Mouse (Mus musculus) lung, postnatal 4 days (tissue): Measurements from ENCODE around the gene Slc25a33.
"Not testable (repeated sequence)": the region's sequence is repeated elsewhere in the genome, so short reads cannot be mapped to it uniquely, and the experiment has no call there.

Experiments used
- DNase-seq, 2 experiments: peaks; one replicate each; pipeline ENCODE4 v3.0.0; 2021

Gene Slc25a33

DNA sequence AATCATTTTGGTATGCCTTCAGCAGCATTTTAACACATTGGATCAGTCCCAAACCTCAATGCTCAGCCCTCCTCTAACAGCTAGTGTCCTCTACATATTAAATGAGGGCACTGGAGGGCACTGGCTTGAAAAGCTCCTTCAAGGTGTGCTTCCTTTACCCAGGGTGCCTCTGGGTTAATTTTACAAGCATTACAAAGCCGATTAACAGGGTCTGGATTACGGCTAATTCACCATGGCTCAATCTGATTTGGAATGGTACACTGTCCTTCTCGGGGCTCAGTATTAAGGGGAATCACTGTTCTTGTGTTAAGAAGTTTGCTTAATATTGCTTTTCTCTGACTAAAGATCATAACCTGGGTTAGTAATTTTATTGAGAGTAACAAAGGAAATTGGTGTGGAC is 21.2 kb downstream of the Slc25a33 start:
- no peak for DNase-seq

GRCm38 (mm10) chr4:149752124-149752799 is 21.8 kb downstream of the Slc25a33 start:
- peak in 1 of 2 experiments; percentile 72 for DNase-seq

DNA sequence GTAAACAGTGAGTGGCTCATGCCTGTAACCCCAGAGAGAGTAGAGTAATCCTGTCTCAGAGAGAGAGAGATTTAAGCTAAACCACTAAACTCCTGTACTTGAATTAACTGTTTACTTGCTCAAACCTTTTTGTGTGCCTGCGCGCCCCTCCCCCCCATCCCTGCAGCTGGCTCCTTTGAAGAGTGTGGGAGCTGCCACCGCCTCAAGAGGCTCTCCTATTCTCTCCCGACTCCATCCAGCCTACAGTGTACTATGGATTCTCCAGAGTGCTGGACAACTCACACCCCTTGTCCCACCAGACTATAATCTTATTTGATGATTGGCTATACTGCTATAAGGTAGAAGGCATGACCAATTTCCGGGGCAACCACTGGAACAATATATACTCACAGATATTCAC is 23.4 kb downstream of the Slc25a33 start:
- DNase-seq: no peak

DNA sequence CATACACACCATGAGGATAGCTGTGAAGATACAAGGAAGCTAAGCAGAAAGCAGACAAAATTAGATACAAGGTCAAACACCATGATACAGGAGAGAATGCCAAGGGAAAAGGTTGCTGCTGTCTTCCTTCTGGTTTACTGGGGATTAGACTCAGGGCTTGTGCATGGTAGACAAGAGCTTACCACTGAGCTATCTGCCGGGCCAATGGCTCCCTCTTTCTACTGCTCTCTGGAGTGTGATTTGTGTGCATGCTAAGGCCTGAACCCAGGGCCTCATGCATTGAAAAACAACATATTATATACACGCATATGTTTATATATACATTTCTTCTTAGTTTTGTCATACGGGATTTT is 24.4 kb downstream of the Slc25a33 start:
- DNase-seq: not testable (repeated sequence)

GRCm38 (mm10) chr4:149749003-149749662 is 24.9 kb downstream of the Slc25a33 start:
- no peak for DNase-seq

DNA sequence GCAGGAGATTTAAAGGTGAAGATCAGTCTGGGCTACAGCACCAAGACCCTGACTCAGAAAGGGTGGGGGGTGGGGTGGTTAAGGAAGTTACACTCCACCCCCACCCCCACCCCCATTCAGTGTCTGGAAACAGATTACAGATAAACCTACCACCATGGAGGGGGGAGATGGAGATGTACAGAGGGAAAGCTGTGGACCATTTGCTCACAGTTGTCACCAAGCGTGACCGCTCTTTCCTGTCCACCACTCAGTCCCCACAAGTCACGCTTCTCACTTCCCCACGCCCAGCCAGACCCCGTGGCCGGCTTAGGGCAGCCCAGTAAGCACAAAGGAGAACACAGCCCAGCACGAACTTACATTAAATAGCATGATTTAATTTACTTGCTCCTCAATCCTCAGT is 30.0 kb downstream of the Slc25a33 start:
- DNase-seq: no peak

DNA sequence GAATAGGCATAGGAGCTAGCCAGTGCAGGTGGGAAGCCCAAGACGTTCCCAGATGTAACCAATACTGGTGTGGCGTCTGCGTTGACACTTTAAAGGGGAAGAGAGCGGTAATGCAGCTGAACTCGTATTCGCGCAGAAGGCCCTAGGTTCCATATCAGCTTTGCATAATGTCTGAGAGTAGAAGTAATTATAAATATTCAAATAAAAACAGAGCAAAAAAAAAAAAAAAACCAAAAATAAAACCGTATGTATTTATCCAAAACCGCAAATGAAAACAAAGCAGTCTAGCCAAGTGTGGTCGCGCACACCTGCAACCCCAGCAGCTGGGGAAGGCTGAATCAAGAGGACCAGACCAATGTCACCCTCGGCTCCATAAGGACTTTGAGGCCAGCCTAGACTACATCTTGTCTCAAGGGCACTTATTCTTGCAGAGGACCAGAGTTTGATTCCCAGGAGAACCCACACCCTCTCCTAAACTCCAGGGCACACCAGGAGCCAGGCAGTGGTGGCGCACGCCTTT is 32.0 kb downstream of the Slc25a33 start:
- no peak for DNase-seq

- DNase-seq: no peak
Measured at GRCm38 (mm10) chr4:149740301-149740700, 33.8 kb downstream of the Slc25a33 start.

DNA sequence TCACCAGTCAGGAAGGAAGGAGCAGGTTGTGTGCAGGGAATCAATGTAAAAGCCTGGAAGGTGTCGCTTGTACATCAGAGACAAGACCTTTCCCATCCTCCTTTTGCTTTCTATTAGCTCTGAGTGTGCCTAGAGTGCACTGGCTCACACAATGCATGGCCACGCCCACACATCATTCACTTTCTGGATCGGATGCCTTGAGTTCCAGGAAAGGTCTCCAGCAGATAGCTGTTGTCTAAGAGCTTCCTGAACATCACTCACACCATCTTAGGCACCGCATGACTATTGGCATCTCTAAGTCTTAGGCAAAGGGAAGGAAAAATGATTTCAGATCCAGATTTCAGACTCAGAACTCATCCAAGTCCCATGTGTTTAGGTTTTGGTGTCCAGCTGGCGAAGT is 34.6 kb downstream of the Slc25a33 start:
- no peak for DNase-seq

- DNase-seq: peak; percentile 95
Measured at GRCm38 (mm10) chr4:149737383-149738324, 36.4 kb downstream of the Slc25a33 start, which contains the start of gene Tmem201. Tmem201 (minus strand) TSS chr4:149738044.

GRCm38 (mm10) chr4:149736581-149736980 is 37.5 kb downstream of the Slc25a33 start:
- DNase-seq: peak in 1 of 2 experiments; percentile 56

DNA sequence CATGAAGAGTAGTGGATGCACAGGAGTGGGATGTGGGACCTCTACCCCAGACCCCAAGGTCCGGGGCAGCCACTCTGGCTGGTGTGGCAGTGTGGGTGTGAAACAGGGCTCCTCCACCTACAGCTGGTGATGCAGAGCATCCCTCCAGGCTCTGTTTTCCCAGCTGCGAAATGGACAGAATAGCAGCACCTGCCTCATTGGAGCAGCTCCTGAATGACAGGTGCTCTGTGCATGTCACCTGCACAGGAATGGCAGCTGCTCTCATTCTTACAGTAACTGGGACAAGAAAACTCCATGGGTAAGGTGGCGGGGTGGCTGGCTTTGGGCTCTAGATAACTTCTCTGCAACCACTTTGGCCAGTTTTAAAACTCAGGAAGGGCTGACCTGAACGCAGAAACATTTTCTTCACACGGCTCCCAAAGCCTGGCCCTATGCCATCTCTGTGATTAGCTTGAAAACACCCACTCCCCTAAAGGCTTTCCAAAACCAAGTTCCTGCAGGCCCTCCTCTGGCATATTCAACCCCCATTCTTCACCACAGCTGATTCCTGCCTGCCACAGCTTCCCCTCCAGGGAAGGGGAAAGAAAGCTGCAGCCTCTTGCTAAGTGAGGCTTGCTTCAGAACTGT is 38.3 kb downstream of the Slc25a33 start:
- no peak for DNase-seq

- no peak for DNase-seq
Measured at GRCm38 (mm10) chr4:149734730-149735475, 39.2 kb downstream of the Slc25a33 start.

GRCm38 (mm10) chr4:149734246-149734645 is 39.8 kb downstream of the Slc25a33 start:
- DNase-seq: no peak

DNA sequence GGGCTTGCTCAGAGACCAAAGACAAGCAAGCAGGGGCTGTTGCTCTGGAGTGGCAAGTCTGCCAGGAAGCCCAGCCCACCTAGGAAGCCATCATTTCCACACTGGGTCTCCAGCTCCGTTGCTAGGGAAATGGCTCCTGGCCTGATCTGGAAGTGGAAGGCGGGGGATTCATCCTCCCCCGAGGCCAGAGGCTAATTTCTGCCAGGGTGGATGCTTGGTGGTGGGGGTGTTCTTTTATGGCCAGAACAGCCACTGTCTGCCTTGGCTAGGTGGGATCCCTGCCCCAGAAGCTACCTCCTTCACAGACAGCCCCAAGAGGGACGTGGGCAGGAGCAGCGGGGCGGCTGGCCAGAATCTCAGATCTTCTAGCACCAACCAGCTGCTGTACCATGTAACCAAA is 40.3 kb downstream of the Slc25a33 start:
- no peak for DNase-seq

DNA sequence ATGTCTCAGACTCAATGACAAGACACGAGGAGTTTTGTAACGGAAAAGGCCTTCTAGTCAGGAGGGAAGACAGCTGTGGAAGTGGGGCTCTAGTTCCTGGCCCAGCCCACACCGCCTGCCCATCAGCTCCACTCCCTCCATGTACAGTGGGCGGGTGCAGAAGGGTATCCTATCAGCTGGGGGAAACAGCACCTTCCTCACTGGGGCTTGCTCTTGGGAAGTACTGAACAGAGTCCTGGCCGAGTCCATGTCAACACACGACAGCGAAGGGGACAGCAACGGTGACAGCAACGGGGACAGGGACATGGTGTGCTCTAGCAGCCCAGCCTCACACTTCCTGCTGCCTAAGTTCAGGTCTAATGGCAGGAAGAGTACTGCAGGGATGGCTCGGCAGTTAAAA is 41.3 kb downstream of the Slc25a33 start:
- peak in 1 of 2 experiments; percentile 36 for DNase-seq

DNA sequence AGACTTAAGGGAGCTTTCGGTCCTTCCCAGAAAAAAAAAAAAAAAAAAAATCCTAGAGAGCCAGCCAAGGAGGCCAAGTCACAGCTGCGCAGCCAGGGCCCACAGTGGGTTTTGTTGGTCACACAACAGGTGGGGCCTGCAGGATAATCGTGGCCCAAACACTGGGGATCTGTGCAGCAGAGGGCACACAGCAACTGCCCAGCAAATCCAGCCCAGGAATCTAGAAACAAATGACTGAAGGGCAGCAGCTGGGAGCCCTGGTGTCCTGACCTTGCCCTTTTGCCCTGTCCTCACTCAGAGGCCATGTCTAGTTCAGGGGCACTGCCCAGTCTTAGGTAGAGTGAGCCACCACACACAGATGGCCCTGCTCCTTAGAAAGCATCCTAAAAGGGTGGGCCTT is 41.8 kb downstream of the Slc25a33 start:
- no peak for DNase-seq

DNA sequence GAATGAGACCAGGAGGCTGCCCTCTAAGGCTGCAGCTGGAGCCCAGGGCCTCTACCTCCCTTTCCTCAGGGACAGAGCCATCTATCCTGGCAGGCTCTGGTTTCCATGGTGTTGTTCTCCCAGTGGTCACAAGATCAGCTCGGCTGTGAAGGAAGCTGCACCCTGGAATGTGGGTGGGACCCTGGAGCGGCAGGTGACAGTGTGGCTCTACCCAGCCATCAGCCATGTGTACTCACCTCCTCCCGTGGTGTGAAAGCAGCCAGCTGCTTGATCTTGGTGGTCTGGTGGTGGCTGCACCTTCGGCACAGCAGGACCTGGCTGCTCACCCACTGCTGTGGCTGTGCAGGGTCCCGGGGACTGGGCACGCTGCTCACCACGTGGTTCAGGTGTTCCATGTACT is 43.2 kb downstream of the Slc25a33 start:
- DNase-seq: no peak

DNA sequence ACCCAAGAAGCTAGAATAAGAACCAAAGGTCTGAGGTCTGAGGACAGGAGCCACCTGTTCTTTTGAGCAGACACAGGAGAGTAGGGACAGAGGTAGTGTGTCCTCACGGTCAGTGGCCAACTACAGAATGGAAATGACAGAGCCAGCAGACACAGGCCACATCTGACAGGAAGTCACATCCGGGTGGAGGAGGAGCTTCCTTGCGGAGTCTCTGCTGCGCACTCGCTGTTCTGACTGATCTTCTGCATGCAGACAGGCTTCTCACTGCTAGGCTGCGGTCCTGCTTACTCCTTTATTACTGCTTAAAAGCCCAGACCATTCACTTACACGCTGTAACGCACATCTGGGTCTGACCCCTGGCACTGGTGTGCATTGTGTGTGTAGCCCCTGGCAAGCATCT is 45.3 kb downstream of the Slc25a33 start:
- peak in 1 of 2 experiments; percentile 41 for DNase-seq

- peak in 1 of 2 experiments; percentile 20 for DNase-seq
Measured at GRCm38 (mm10) chr4:149727636-149728035, 46.4 kb downstream of the Slc25a33 start.

GRCm38 (mm10) chr4:149725661-149726350 is 48.3 kb downstream of the Slc25a33 start:
- DNase-seq: peak; percentile 81 to 87
